Mouse (Mus musculus) heart, embryonic 14.5 days (tissue): ENCODE measurements around the gene Galnt14. TPM values are rescaled to one million over a fixed set of nuclear protein-coding genes. Genes with fewer than 3 reads are reported as not detected.

ENCODE experiments used
- ATAC-seq: fragments of 200-750 bp; cut with Nextera tagmentation; 2 replicates; pipeline ENCODE4 v1.8.0; 2017; ENCODE audit warnings: low read depth, moderate TSS enrichment; ENCODE audit not compliant: insufficient number of reproducible peaks, insufficient read depth, low FRiP score
- H3K27ac ChIP-seq, 2 experiments: fragments of 200-500 bp in 1 of 2; fragments of 300-500 bp in 1 of 2; sonication (generic) in 1 of 2; replicated peaks in 1 of 2; 2 replicates each; pipeline ENCODE4 v1.5.1; 2012 to 2014; ENCODE audit warnings: low read depth in 2 of 2, low read length in 2 of 2, control low read depth in 1 of 2, mild to moderate bottlenecking in 1 of 2, mixed read lengths in 1 of 2; ENCODE audit not compliant: control insufficient read depth in 1 of 2, insufficient read depth in 1 of 2
- H3K27me3 ChIP-seq: fragments of 300-500 bp; sonication (generic); 2 replicates; pipeline ENCODE4 v1.6.1; 2014; ENCODE audit warnings: mild to moderate bottlenecking, low read length, control low read depth; ENCODE audit not compliant: control insufficient read depth, insufficient read depth
- H3K36me3 ChIP-seq: fragments of 300-500 bp; sonication (generic); 2 replicates; pipeline ENCODE4 v1.6.1; 2014; ENCODE audit warnings: mild to moderate bottlenecking, control low read depth, low read length, mixed read lengths; ENCODE audit not compliant: control insufficient read depth, insufficient read depth
- H3K4me1 ChIP-seq, 2 experiments: fragments of 200-500 bp in 1 of 2; fragments of 300-500 bp in 1 of 2; sonication (generic) in 1 of 2; 2 replicates each; pipeline ENCODE4 v1.6.1; 2012 to 2014; ENCODE audit warnings: low read length in 2 of 2, control low read depth in 1 of 2, mixed read lengths in 1 of 2; ENCODE audit not compliant: control insufficient read depth in 2 of 2, insufficient read depth in 2 of 2
- H3K4me2 ChIP-seq: fragments of 300-500 bp; sonication (generic); 2 replicates; pipeline ENCODE4 v1.6.1; 2014; ENCODE audit warnings: mild to moderate bottlenecking, low read length
- H3K4me3 ChIP-seq, 2 experiments: fragments of 200-500 bp in 1 of 2; fragments of 300-500 bp in 1 of 2; sonication (generic) in 1 of 2; 2 replicates each; pipeline ENCODE4 v1.5.1; 2012 to 2014; ENCODE audit warnings: low read length in 2 of 2, mild to moderate bottlenecking in 2 of 2, control low read depth in 1 of 2, low read depth in 1 of 2, moderate library complexity in 1 of 2; ENCODE audit not compliant: control insufficient read depth in 1 of 2, insufficient read depth in 1 of 2
- H3K9ac ChIP-seq: fragments of 300-500 bp; sonication (generic); 2 replicates; pipeline ENCODE4 v1.6.1; 2014; ENCODE audit warnings: mild to moderate bottlenecking, low read length
- H3K9me3 ChIP-seq: fragments of 300-500 bp; sonication (generic); 2 replicates; pipeline ENCODE4 v1.6.1; 2016; ENCODE audit warnings: low read length, control low read depth; ENCODE audit not compliant: control insufficient read depth
- WGBS: fragments of 180-500 bp; shearing (Covaris S2); extraction: QIAGEN DNeasy Blood & Tissue Kit; methylation state at CpG from one replicate; pipeline ENCODE4 v1.1.7; 2014; 5-methylcytosine and 5-hydroxymethylcytosine counted together
- polyA plus RNA-seq: library from polyadenylated mRNA; unstranded; fragments of >200 nt; fragmentation: Nextera tagmentation; extraction: Ambion mirVana; gene quantifications from 2 replicates; pipeline ENCODE4 v1.2.1, GENCODE M21; 2014

The Galnt14 gene
- polyA plus RNA-seq, 1 experiment from 2014 or later, result 0.82 TPM

- WGBS, result 71% methylated on average over 4 of the region's 4 CpGs
- no peaks in the 10 kb centered on the region for H3K27me3 ChIP-seq
- no peaks in the 10 kb centered on the region for H3K4me1 ChIP-seq
- no peaks in the 10 kb centered on the region for H3K9me3 ChIP-seq
- H3K36me3 ChIP-seq, result no peaks in the 10 kb centered on the region
- no peak overlapping the region for H3K27ac ChIP-seq
- H3K9ac ChIP-seq, result no peak overlapping the region
- H3K4me2 ChIP-seq, result no peak overlapping the region
- no peak for ATAC-seq
- H3K4me3 ChIP-seq, result no peak overlapping the region
Measured at GRCm38 (mm10) chr17:73458741-73459140, 251.5 kb downstream of the Galnt14 start.

GRCm38 (mm10) chr17:73456551-73456950 is 253.7 kb downstream of the Galnt14 start:
- WGBS, result 90% methylated on average over 2 of the region's 2 CpGs
- no peak overlapping the region for H3K4me2 ChIP-seq
- no peaks in the 10 kb centered on the region for H3K4me1 ChIP-seq
- no peaks in the 10 kb centered on the region for H3K9me3 ChIP-seq
- no peak overlapping the region for H3K9ac ChIP-seq
- no peak overlapping the region for H3K27ac ChIP-seq
- ATAC-seq, result no peak
- no peaks in the 10 kb centered on the region for H3K36me3 ChIP-seq
- no peak overlapping the region for H3K4me3 ChIP-seq
- H3K27me3 ChIP-seq, result no peaks in the 10 kb centered on the region

GRCm38 (mm10) chr17:73453646-73454045 is 256.6 kb downstream of the Galnt14 start:
- no peaks in the 10 kb centered on the region for H3K36me3 ChIP-seq
- no peak overlapping the region for H3K27ac ChIP-seq
- H3K4me1 ChIP-seq, result no peaks in the 10 kb centered on the region
- no peak overlapping the region for H3K9ac ChIP-seq
- H3K27me3 ChIP-seq, result no peaks in the 10 kb centered on the region
- no peak overlapping the region for H3K4me2 ChIP-seq
- ATAC-seq, result no peak
- H3K4me3 ChIP-seq, result no peak overlapping the region
- WGBS, result 72% methylated on average over 3 of the region's 3 CpGs
- no peaks in the 10 kb centered on the region for H3K9me3 ChIP-seq

- no peaks in the 10 kb centered on the region for H3K27me3 ChIP-seq
- no peaks in the 10 kb centered on the region for H3K4me1 ChIP-seq
- no peaks in the 10 kb centered on the region for H3K9me3 ChIP-seq
- H3K4me2 ChIP-seq, result no peak overlapping the region
- no peaks in the 10 kb centered on the region for H3K36me3 ChIP-seq
- H3K9ac ChIP-seq, result no peak overlapping the region
- no peak overlapping the region for H3K4me3 ChIP-seq
- ATAC-seq, result no peak
- WGBS, result 83% methylated on average over 4 of the region's 4 CpGs
- H3K27ac ChIP-seq, result no peak overlapping the region
Measured at GRCm38 (mm10) chr17:73452151-73452760, 258.0 kb downstream of the Galnt14 start.

GRCm38 (mm10) chr17:73449104-73449503 is 261.1 kb downstream of the Galnt14 start:
- no peaks in the 10 kb centered on the region for H3K9me3 ChIP-seq
- no peak overlapping the region for H3K9ac ChIP-seq
- H3K36me3 ChIP-seq, result no peaks in the 10 kb centered on the region
- no peak overlapping the region for H3K4me3 ChIP-seq
- H3K4me1 ChIP-seq, result no peaks in the 10 kb centered on the region
- no peak overlapping the region for H3K27ac ChIP-seq
- no peak overlapping the region for H3K4me2 ChIP-seq
- H3K27me3 ChIP-seq, result no peaks in the 10 kb centered on the region
- no peak for ATAC-seq

Other genes with a start within 250 kb of the Galnt14 start
- 2.3 and 2.7 TPM in 2 replicates for gene Ehd3, start 93.7 kb upstream of the Galnt14 start, polyA plus RNA-seq
- gene Xdh, start 239.7 kb upstream of the Galnt14 start, polyA plus RNA-seq, result 0.96 and 2.6 TPM in 2 replicates